Mouse (Mus musculus) liver, embryonic 14.5 days (tissue): ENCODE results near the gene Crybb1.

Experiments
- CTCF ChIP-seq: IDR thresholded peaks from 2 replicates; pipeline ENCODE4 v1.5.1; 2016; ENCODE audit warnings: antibody characterized with exemption, low read depth, control low read depth
- EP300 ChIP-seq: IDR thresholded peaks from 2 replicates; pipeline ENCODE4 v1.6.1; 2016; ENCODE audit warnings: antibody characterized with exemption, low read depth

DNA sequence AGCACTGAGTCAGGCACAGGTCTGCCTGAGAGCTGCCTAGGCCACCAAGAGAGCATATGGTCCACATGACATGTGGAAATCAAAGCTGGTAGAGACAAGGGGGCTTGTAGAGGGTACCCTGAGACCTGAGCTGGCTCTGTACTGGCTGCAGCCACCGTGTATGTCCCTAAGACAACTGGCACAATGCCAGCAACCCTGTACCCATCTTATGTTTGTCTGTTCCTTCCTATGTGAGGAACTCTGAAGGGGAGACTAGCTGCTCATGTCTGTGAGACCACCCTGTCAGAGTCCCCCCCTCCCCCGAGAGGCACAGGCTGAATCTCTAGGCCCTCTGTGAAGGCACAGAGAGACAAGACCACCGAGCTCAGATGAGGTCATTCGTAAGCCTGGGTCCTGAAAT, 36.9 kb upstream of the Crybb1 start:
- TF ChIP-seq CTCF = no peak
- TF ChIP-seq EP300 = no peak
